Mouse (Mus musculus) cerebellum, adult (tissue): ENCODE measurements around the gene Rpl41.
"Not testable (repeated sequence)": the region's sequence is repeated elsewhere in the genome, so short reads cannot be mapped to it uniquely, and the experiment has no call there.

Source experiments
- ATAC-seq: cut with Nextera tagmentation; 2 replicates; pipeline ENCODE4 v1.9.2; 2017; ENCODE audit warnings: mild to moderate bottlenecking, moderate library complexity, mixed read lengths; ENCODE audit not compliant: insufficient number of reproducible peaks, low FRiP score, low TSS enrichment

Gene Rpl41

GRCm38 (mm10) chr10:128525671-128526308 lies 23.3 kb downstream of the Rpl41 start, which contains the start of gene Esyt1:
Esyt1 (minus strand) TSS chr10:128525871.
- peak; percentile 99 for ATAC-seq

GRCm38 (mm10) chr10:128524732-128525662 lies 24.1 kb downstream of the Rpl41 start:
- ATAC-seq, result 0 out of 2 replicates have a peak, but pooled peaks have one; percentile 20

DNA sequence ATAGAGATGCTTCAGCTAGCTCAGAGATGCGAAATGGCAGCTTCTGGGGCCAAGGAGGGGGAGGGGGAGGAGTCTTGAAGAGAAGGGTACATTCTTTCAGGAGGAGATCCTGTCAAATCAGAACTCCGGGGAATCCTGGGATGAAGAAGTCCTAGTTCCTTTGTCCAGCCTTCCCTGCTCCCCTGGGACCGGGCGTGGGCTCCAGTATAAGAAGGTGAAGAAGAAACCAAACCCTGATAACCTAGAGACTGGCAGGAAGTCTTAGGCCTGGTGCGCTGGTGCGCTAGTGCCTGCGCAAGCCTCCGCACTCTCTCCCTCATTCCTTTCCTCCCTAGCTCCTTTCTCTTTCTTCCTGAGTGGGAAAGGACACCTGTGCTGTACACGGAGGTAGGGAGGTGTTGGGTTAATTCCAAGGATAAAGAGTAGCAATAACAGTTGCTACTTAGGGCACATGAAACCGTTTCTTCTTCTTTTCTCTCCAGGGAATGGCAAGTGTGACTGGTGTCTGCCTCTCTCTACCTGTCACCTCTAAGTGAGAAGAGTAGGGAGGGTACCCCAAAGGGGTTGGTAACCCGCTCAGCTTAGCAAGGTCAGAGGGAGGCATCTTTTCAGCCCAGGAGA lies 24.9 kb downstream of the Rpl41 start:
- no peak for ATAC-seq

GRCm38 (mm10) chr10:128522351-128522750 lies 26.8 kb downstream of the Rpl41 start:
- no peak for ATAC-seq

- ATAC-seq, result no peak
Measured at GRCm38 (mm10) chr10:128520591-128520990, 28.5 kb downstream of the Rpl41 start.

GRCm38 (mm10) chr10:128518833-128519232 lies 30.3 kb downstream of the Rpl41 start:
- peak; percentile 36; the same call in 1 of the 2 replicates for ATAC-seq

DNA sequence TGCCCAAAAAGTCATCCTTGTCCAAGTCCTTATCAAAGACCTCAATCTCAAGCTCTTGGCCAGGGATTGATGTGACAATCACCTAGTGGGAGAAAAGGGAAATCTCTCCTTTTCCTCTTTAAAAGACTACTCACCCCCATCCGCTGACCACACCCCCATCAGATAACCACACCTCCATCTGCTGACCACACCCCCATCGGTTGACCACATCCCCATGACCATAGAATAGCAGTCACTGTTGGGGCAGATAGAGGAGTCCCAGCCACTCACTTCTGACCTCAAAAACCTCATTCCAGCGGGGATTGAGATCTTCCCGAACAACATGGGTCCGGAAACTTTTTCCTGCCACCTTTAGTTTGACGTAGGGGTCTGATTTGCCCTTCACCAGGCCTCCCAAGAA lies 32.4 kb downstream of the Rpl41 start:
- ATAC-seq, result no peak

DNA sequence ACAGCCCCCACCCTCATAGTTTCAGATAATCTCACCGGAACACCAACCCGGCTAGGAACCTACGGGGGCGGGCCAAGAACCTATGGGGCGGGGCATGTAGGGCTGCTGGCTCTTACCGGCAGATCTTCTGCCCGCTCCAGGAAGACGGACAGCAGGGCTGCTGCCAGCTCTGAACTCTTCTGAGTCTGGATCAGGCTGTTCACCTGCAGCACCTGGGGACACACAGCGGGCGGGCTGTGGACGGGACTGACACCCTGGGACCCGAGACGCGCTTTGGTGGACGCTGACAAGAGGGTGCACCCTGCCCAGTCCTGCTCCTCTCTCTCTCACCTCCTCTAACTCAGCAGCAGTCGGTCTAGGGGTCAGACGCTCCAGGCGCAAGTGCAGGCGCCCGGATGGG lies 33.1 kb downstream of the Rpl41 start:
- no peak for ATAC-seq

DNA sequence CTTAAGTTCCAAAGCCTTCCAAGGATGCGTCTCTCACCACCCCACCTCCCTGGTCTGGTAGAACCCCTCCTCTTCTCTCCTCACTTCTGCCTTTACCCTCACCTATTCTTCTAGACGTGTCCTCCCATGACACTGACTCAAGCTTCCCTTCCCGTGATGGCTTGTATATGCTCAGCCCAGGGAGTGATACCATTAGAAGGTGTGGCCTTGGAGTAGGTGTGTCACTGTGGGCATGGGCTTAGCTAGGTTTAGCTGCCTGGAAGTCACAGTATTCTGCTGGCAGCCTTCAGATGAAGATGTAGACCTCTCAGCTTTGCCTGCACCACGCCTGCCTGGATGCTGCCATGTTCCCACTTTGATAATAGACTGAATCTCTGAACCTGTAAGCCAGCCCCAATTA lies 34.1 kb downstream of the Rpl41 start:
- ATAC-seq, result no peak

- no peak for ATAC-seq
Measured at GRCm38 (mm10) chr10:128511761-128512160, 37.3 kb downstream of the Rpl41 start.

DNA sequence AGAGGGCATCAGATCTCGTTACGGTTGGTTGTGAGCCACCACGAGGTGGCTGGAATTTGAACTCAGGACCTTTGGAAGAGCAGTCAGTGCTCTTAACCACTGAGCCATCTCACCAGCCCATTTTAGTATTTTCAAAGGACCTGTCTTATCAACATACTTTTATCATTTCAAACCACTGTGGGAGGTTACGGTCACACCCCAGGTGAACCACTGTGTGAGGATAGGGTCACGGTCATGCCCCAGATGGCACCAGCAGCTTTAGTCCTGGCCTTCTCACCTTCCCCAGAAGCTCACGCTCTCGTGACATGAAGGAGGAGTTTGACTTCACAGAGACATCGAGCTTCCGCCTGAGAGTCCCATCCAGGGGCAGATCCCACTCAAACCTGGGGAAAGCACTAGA lies 37.9 kb downstream of the Rpl41 start:
- no peak for ATAC-seq

DNA sequence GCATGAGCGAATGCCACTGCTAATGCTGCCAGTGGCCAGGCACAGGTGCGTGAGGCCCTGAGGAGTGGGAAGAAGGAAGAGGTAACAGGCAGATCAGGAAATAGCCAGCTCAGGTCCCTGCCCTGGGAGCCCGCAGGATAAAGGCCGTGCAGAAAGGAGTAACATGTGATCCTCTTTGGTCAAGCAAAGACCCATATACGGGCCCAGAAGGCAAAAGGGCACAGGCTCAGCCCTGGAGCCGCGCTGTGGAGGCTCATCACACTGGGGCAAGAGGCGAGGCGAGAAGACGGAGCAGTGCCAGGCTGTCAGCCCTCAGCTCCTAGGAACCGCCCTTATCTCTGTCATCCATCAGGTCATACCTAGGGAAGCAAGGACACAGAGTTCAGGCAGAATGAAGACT lies 38.8 kb downstream of the Rpl41 start:
- no peak for ATAC-seq

- no peak for ATAC-seq
Measured at GRCm38 (mm10) chr10:128509831-128510230, 39.3 kb downstream of the Rpl41 start.

DNA sequence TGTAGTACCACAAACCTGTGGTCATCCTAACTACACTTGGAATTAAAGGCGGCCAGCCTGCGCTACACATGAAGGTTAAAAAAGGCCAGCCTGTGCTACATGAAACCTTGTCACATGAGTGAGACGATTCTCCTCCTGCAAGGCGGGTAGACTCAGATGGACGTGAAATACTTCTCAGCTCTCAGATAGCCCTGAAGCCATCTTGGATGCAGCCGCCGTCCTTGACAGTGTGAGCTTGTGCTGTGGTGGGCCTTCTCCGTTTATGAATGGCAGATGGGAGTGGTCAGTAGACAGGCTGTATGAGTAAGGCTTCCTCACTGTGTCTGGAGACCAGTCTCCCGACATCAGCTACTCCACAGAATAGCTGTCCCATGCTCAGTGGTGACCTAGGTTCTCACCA lies 39.9 kb downstream of the Rpl41 start:
- ATAC-seq, result no peak

- ATAC-seq, result no peak
Measured at GRCm38 (mm10) chr10:128508260-128508659, 40.8 kb downstream of the Rpl41 start.

DNA sequence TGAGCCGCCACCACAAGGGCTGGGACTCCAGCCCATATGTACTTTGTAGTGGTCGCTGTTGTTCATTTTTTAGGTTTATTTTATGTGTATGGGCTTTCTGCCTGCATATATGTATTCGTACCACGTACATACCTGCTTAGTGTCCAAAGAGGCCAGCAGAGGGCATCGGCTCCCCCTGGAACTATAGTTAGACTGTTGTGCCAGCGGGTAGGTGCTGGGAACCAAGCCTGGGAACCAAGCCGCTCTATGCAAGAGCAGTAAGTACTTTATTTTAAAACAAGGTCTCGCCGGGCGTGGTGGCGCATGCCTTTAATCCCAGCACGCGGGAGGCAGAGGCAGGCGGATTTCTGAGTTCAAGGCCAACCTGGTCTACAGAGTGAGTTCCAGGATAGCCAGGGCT lies 43.1 kb downstream of the Rpl41 start:
- no peak for ATAC-seq

- not testable (repeated sequence) for ATAC-seq
Measured at GRCm38 (mm10) chr10:128505371-128505667, 43.8 kb downstream of the Rpl41 start.

GRCm38 (mm10) chr10:128504641-128505370 lies 44.3 kb downstream of the Rpl41 start:
- no peak for ATAC-seq

DNA sequence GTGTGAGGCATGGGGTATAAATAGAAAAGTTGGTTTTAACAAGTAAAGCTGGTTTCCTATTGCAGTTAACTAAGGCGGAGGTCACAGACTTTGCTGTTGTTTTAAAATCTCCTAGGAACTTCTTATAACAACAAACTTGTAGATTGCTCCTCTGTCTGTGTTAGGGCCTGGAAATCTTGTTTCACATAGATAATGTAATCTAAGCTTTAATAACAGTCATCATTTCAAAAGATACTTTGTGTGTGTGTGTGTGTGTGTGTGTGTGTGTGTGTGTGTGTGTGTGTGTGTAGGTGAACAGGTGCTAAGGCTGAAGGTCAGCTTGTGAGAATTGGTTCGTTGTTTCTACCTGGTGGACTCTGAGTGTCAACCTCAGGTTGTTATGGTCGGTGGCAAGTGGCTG lies 45.1 kb downstream of the Rpl41 start:
- ATAC-seq, result no peak

DNA sequence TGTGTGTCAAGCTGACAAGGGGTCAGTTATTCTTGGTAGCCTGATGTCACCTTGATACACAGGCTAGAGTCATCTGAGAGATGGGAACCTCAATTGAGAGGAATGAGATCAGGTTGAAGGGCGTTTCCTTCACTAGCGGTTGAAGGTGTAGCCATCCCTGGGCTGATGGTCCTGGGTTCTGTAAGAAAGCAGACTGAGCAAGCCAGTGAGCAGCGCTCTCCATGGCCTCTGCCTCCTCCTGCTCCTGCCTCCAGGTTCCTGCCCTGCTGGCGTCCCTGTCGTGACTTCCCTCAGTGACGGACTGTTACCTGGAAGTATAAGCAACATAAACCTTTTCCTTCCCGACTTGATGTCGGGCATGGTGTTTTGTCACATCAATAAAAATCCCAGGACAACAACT lies 45.6 kb downstream of the Rpl41 start:
- ATAC-seq, result no peak

DNA sequence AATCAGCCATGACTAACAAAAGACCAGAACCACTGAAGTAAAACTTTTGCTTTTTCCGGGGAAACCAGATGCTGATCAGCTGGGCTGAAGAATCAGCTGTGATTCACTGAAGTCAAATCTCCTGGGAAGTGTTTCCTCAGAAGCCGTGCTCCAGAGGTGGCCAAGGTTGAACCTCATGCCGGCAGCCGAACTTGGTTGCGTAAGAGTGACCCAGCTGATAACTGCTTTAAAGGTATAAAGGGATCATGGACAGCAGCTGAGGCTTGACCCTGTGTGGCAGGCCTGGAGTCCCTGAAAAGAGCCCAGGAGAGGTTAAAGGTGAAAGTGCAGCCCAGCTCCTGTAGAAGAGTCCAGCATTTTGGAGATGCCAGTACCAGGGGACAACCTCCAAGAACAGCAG lies 46.8 kb downstream of the Rpl41 start:
- ATAC-seq, result no peak
